Mouse (Mus musculus): ENCODE measurements around the gene Nemp1. TPM values are rescaled to one million over a fixed set of nuclear protein-coding genes. Genes with fewer than 3 reads are reported as not detected.

Gene Nemp1
- polyA plus RNA-seq, 1 experiment from 2014 or later = 9.9 TPM

- H3K36me3 ChIP-seq (replicated peaks) = peaks cover 8% of the 10 kb centered on the region; the same call in 1 of the 2 replicates
- 93% methylated on average over 6 of the region's 6 CpGs for WGBS
- no peak overlapping the region for H3K4me3 ChIP-seq
- no peak for DNase-seq (ENCODE audit: extremely low spot score, low spot score)
- no peak overlapping the region for H3K27ac ChIP-seq
- peaks cover 12% of the 10 kb centered on the region for H3K4me1 ChIP-seq
- H3K27me3 ChIP-seq (ENCODE audit: poor library complexity, severe bottlenecking) = no peaks in the 10 kb centered on the region
- H3K9me3 ChIP-seq = no peaks in the 10 kb centered on the region
These were observed 16.2 kb downstream of the Nemp1 start for GRCm38 (mm10) chr10:127682886-127683285.

DNA sequence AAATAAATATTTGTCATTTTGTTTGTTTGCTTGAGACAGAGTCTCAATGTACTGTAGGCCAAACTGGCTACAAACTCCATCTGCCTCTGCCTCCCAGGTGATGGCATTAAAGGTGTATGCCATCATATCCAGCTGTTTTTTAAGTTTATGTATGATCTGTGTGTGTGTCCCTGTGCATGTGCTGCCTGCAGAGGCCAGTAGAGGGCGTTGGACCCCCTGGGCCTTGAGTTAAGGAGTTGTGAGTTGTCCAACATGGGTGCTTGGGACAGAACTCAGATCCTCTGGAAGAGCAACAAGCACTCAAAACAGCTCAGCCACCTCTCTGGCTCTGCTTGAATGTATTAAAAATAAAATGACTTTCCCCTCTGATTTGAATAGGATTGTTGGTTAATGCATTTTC, 24.4 kb downstream of the Nemp1 start:
- DNase-seq (ENCODE audit: extremely low spot score, low spot score) = no peak
- Histone ChIP-seq H3K4me1 (no peaks in the 10 kb centered on the region), H3K9me3 (no peaks in the 10 kb centered on the region), H3K27ac (no peak overlapping the region), H3K27me3 (ENCODE audit: poor library complexity, severe bottlenecking) (no peaks in the 10 kb centered on the region), H3K36me3 (replicated peaks) (peaks cover 67% of the 10 kb centered on the region), H3K4me3 (no peak overlapping the region)
- 23% methylated on average over 1 of the region's 1 CpGs for WGBS

- no peaks in the 10 kb centered on the region for H3K27me3 ChIP-seq (ENCODE audit: poor library complexity, severe bottlenecking)
- no peak overlapping the region for H3K27ac ChIP-seq
- DNase-seq (ENCODE audit: extremely low spot score, low spot score) = no peak
- H3K9me3 ChIP-seq = no peaks in the 10 kb centered on the region
- peaks cover 93% of the 10 kb centered on the region for H3K36me3 ChIP-seq (replicated peaks)
- H3K4me1 ChIP-seq = no peaks in the 10 kb centered on the region
- H3K4me3 ChIP-seq = no peak overlapping the region
- WGBS = 71% methylated on average over 2 of the region's 2 CpGs
These were observed 27.9 kb downstream of the Nemp1 start for GRCm38 (mm10) chr10:127694636-127695035.

GRCm38 (mm10) chr10:127695775-127696174, 29.1 kb downstream of the Nemp1 start:
- no peak for DNase-seq (ENCODE audit: extremely low spot score, low spot score)
- Histone ChIP-seq H3K9me3 (no peaks in the 10 kb centered on the region), H3K27ac (no peak overlapping the region), H3K4me1 (no peaks in the 10 kb centered on the region), H3K36me3 (replicated peaks) (peaks cover 90% of the 10 kb centered on the region), H3K27me3 (ENCODE audit: poor library complexity, severe bottlenecking) (no peaks in the 10 kb centered on the region), H3K4me3 (no peak overlapping the region)
- 94% methylated on average over 7 of the region's 7 CpGs for WGBS

DNA sequence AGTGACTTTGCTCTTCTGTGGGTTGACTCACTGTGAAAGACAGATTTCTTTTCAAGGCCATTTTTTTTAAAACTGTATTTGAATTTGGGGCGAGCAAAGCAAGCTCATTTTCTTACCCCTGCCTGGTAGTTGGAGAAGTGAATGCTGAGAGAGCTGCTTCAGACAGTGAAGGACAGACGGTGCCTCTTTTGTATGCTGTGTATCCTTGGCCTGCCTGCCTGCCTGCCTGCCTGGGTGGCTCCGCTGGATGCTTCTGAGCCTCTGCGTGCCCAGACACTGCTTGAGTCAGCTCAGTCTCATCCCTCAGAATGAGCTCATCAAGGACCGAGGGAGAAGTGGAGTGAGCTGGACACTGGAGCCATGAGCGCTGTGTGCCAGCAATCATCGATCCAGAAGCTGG, 32.3 kb downstream of the Nemp1 start:
- H3K27me3 ChIP-seq (ENCODE audit: poor library complexity, severe bottlenecking) = no peaks in the 10 kb centered on the region
- no peak for DNase-seq (ENCODE audit: extremely low spot score, low spot score)
- no peak overlapping the region for H3K4me3 ChIP-seq
- H3K4me1 ChIP-seq = no peaks in the 10 kb centered on the region
- no peaks in the 10 kb centered on the region for H3K9me3 ChIP-seq
- WGBS = 93% methylated on average over 7 of the region's 7 CpGs
- peaks cover 59% of the 10 kb centered on the region for H3K36me3 ChIP-seq (replicated peaks)
- H3K27ac ChIP-seq = no peak overlapping the region

DNA sequence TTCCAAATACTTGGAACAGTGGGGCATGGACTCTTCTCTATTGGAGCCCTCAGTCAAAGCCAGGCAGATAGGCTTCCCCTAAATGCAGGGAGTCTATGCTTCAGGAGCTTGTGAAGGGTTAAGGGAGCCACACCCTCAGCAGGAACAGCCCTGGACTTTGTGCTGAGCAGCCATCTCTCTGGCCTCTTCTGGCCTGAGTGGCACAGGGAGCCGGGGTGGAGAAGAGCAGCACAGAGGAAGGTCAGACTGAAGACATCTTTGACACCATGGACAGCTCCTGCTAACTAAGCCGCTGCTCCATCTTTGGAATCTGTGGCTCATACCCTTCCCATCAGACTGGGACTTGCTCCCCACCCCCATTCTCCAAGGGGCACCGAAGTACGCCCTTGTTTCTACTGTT, 36.6 kb downstream of the Nemp1 start:
- WGBS = 49% methylated on average over 4 of the region's 4 CpGs
- Histone ChIP-seq H3K27ac (no peak overlapping the region), H3K4me1 (no peaks in the 10 kb centered on the region), H3K27me3 (ENCODE audit: poor library complexity, severe bottlenecking) (no peaks in the 10 kb centered on the region), H3K9me3 (no peaks in the 10 kb centered on the region), H3K4me3 (no peak overlapping the region), H3K36me3 (replicated peaks) (peaks cover 22% of the 10 kb centered on the region)
- no peak for DNase-seq (ENCODE audit: extremely low spot score, low spot score)

- Histone ChIP-seq H3K27ac (no peak overlapping the region), H3K27me3 (ENCODE audit: poor library complexity, severe bottlenecking) (no peaks in the 10 kb centered on the region), H3K36me3 (replicated peaks) (peaks cover 12% of the 10 kb centered on the region; the same call in 1 of the 2 replicates), H3K9me3 (no peaks in the 10 kb centered on the region), H3K4me3 (no peak overlapping the region), H3K4me1 (no peaks in the 10 kb centered on the region)
- WGBS = 82% methylated on average over 2 of the region's 2 CpGs
- DNase-seq (ENCODE audit: extremely low spot score, low spot score) = no peak
These were observed 37.6 kb downstream of the Nemp1 start for GRCm38 (mm10) chr10:127704293-127704692.

DNA sequence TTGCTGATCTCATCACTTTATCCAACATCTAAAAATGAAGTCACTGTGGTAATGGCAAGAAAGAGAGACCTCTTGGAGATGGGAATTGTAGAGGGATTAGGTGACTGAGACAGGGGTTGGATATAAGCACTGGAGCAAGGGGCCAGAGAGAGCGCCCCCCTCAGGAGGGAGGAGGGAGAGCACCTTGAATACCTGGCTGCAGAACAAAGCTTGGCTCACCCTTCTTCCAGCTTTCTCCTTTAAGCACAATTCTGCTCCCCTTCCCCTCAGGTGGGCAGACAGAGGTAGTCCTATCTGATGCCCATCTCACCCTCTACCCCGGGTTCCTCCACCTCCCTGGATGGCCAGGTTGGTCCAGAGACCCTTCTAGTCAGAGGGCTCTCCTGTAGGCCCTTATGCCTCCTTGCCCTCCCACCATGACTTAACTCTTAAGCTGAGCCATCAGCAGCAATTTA, 38.1 kb downstream of the Nemp1 start, which contains the start of gene Myo1a:
Myo1a (plus strand) TSS at position 405 of the 455 bp plus-strand sequence.
- 73% methylated on average over 2 of the region's 2 CpGs for WGBS
- Histone ChIP-seq H3K9me3 (no peaks in the 10 kb centered on the region), H3K27me3 (ENCODE audit: poor library complexity, severe bottlenecking) (no peaks in the 10 kb centered on the region), H3K36me3 (replicated peaks) (0 out of 2 replicates have a peak, but pooled peaks cover 7% of the 10 kb centered on the region), H3K4me1 (no peaks in the 10 kb centered on the region), H3K4me3 (no peak within 1 kb of the TSS), H3K27ac (no peak within 1 kb of the TSS)
- no peak for DNase-seq (ENCODE audit: extremely low spot score, low spot score)

- H3K4me3 ChIP-seq = no peak overlapping the region
- no peaks in the 10 kb centered on the region for H3K36me3 ChIP-seq (replicated peaks)
- H3K27ac ChIP-seq = no peak overlapping the region
- H3K9me3 ChIP-seq = no peaks in the 10 kb centered on the region
- H3K27me3 ChIP-seq (ENCODE audit: poor library complexity, severe bottlenecking) = no peaks in the 10 kb centered on the region
- no peak for DNase-seq (ENCODE audit: extremely low spot score, low spot score)
- WGBS = 94% methylated on average over 4 of the region's 4 CpGs
- no peaks in the 10 kb centered on the region for H3K4me1 ChIP-seq
These were observed 39.1 kb downstream of the Nemp1 start for GRCm38 (mm10) chr10:127705783-127706182.

GRCm38 (mm10) chr10:127707721-127708120, 41.0 kb downstream of the Nemp1 start:
- 94% methylated on average over 7 of the region's 7 CpGs for WGBS
- no peaks in the 10 kb centered on the region for H3K9me3 ChIP-seq

DNA sequence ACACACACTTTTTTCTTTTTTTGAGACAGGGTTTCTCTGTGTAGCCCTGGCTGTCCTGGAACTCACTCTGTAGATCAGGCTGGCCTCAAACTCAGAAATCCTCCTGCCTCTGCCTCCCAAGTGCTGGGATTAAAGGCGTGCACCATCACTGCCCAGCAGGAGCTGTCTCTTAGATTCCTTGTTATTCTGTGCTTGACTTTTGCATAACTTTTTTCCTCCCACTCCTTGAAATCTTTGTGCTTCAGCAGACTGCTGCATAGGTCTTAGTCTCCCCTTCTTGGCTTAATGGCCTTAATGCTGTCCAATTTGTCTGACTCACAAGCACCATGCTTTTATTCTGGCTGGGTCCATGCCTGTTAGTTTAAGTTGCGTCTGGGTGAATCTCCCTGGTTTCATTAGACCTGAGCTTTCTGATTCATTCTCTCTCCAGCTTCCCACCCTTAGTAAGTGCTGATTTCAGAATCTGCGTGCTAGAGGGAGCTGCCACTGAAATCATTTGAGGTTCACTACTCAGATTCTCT, 42.2 kb downstream of the Nemp1 start:
- Histone ChIP-seq H3K4me3 (no peak overlapping the region), H3K9me3 (no peaks in the 10 kb centered on the region), H3K27me3 (ENCODE audit: poor library complexity, severe bottlenecking) (no peaks in the 10 kb centered on the region), H3K36me3 (replicated peaks) (no peaks in the 10 kb centered on the region), H3K27ac (no peak overlapping the region), H3K4me1 (peaks cover 8% of the 10 kb centered on the region)
- WGBS = 83% methylated on average over 3 of the region's 3 CpGs
- DNase-seq (ENCODE audit: extremely low spot score, low spot score) = no peak

More at GRCm38 (mm10) chr10:127707721-127708120, 41.0 kb downstream of the Nemp1 start:
- no peak overlapping the region for H3K27ac ChIP-seq
- peaks cover 5% of the 10 kb centered on the region for H3K4me1 ChIP-seq
- H3K4me3 ChIP-seq = no peak overlapping the region
- no peaks in the 10 kb centered on the region for H3K27me3 ChIP-seq (ENCODE audit: poor library complexity, severe bottlenecking)
- H3K36me3 ChIP-seq (replicated peaks) = no peaks in the 10 kb centered on the region
- no peak for DNase-seq (ENCODE audit: extremely low spot score, low spot score)

- Histone ChIP-seq H3K27me3 (ENCODE audit: poor library complexity, severe bottlenecking) (no peaks in the 10 kb centered on the region), H3K36me3 (replicated peaks) (no peaks in the 10 kb centered on the region), H3K9me3 (no peaks in the 10 kb centered on the region), H3K4me1 (peaks cover 8% of the 10 kb centered on the region), H3K27ac (no peak overlapping the region), H3K4me3 (no peak overlapping the region)
- WGBS = 84% methylated on average over 13 of the region's 13 CpGs
- no peak for DNase-seq (ENCODE audit: extremely low spot score, low spot score)
These were observed 43.6 kb downstream of the Nemp1 start for GRCm38 (mm10) chr10:127710331-127710730.

DNA sequence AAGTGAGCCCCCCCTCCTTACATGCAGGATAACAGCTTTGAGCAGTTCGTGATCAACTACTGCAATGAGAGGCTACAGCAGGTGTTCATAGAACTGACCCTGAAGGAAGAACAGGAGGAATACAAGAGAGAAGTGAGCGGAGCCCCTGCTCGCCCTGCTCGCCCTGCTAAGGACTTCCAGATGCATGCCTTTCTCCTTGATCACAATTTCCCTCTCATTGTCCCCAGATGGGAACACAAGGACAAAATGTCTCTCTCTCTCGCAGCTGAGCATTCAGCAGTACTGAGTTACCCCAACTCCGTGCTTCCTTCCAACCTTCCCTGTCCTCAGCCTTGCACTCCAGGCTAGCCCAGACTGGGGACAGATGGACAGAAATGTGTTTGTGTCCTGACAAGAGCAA, 46.0 kb downstream of the Nemp1 start:
- H3K36me3 ChIP-seq (replicated peaks) = peaks cover 5% of the 10 kb centered on the region
- H3K9me3 ChIP-seq = no peaks in the 10 kb centered on the region
- WGBS = 67% methylated on average over 6 of the region's 6 CpGs
- no peak overlapping the region for H3K27ac ChIP-seq
- DNase-seq (ENCODE audit: extremely low spot score, low spot score) = no peak
- peaks cover 14% of the 10 kb centered on the region for H3K4me1 ChIP-seq
- H3K27me3 ChIP-seq (ENCODE audit: poor library complexity, severe bottlenecking) = peaks cover 5% of the 10 kb centered on the region; the same call in 1 of the 2 replicates
- no peak overlapping the region for H3K4me3 ChIP-seq
